Mouse (Mus musculus): ENCODE measurements around the gene Gm49358.

Gene Gm49358

GRCm38 (mm10) chr10:86763672-86764071 lies at the start of gene Gm49358:
TSS of gene Gm49358 (plus strand) at chr10:86763972.
- in situ Hi-C loops (cut with MboI; ENCODE audit: low sequenced_read_pairs), result no loop called here

GRCm38 (mm10) chr10:86727548-86727980 lies 36.2 kb upstream of the Gm49358 start:
- in situ Hi-C loops (cut with MboI; ENCODE audit: low sequenced_read_pairs), result no loop called here

- in situ Hi-C loops (cut with MboI; ENCODE audit: low sequenced_read_pairs), result no loop called here
These were observed 35.6 kb upstream of the Gm49358 start for GRCm38 (mm10) chr10:86728176-86728575.

GRCm38 (mm10) chr10:86730823-86731499 lies 32.8 kb upstream of the Gm49358 start:
- in situ Hi-C loops (cut with MboI; ENCODE audit: low sequenced_read_pairs), result no loop called here

- in situ Hi-C loops (cut with MboI; ENCODE audit: low sequenced_read_pairs), result no loop called here
These were observed 32.3 kb upstream of the Gm49358 start for GRCm38 (mm10) chr10:86731500-86731863.

- in situ Hi-C loops (cut with MboI; ENCODE audit: low sequenced_read_pairs), result no loop called here
These were observed 28.7 kb upstream of the Gm49358 start for GRCm38 (mm10) chr10:86735036-86735435.

GRCm38 (mm10) chr10:86742918-86743317 lies 20.9 kb upstream of the Gm49358 start:
- in situ Hi-C loops (cut with MboI; ENCODE audit: low sequenced_read_pairs), result no loop called here

- in situ Hi-C loops (cut with MboI; ENCODE audit: low sequenced_read_pairs), result no loop called here
These were observed 19.5 kb upstream of the Gm49358 start for GRCm38 (mm10) chr10:86744306-86744705.

GRCm38 (mm10) chr10:86755816-86756502 lies 7.8 kb upstream of the Gm49358 start:
- in situ Hi-C loops (cut with MboI; ENCODE audit: low sequenced_read_pairs), result no loop called here

- in situ Hi-C loops (cut with MboI; ENCODE audit: low sequenced_read_pairs), result no loop called here
These were observed 6.0 kb upstream of the Gm49358 start for GRCm38 (mm10) chr10:86757724-86758123.

GRCm38 (mm10) chr10:86758211-86758610 lies 5.6 kb upstream of the Gm49358 start:
- in situ Hi-C loops (cut with MboI; ENCODE audit: low sequenced_read_pairs), result no loop called here

GRCm38 (mm10) chr10:86761236-86761635 lies 2.5 kb upstream of the Gm49358 start:
- in situ Hi-C loops (cut with MboI; ENCODE audit: low sequenced_read_pairs), result no loop called here

GRCm38 (mm10) chr10:86761722-86762383 lies 1.9 kb upstream of the Gm49358 start:
- in situ Hi-C loops (cut with MboI; ENCODE audit: low sequenced_read_pairs), result no loop called here

GRCm38 (mm10) chr10:86762384-86762730 lies 1.4 kb upstream of the Gm49358 start:
- in situ Hi-C loops (cut with MboI; ENCODE audit: low sequenced_read_pairs), result no loop called here

- in situ Hi-C loops (cut with MboI; ENCODE audit: low sequenced_read_pairs), result no loop called here
These were observed 1.7 kb downstream of the Gm49358 start for GRCm38 (mm10) chr10:86765344-86765966.

- in situ Hi-C loops (cut with MboI; ENCODE audit: low sequenced_read_pairs), result no loop called here
These were observed 5.4 kb downstream of the Gm49358 start for GRCm38 (mm10) chr10:86769216-86769615.

GRCm38 (mm10) chr10:86769797-86770196 lies 6.0 kb downstream of the Gm49358 start:
- in situ Hi-C loops (cut with MboI; ENCODE audit: low sequenced_read_pairs), result no loop called here

GRCm38 (mm10) chr10:86771701-86772100 lies 7.9 kb downstream of the Gm49358 start:
- in situ Hi-C loops (cut with MboI; ENCODE audit: low sequenced_read_pairs), result no loop called here

GRCm38 (mm10) chr10:86772231-86772631 lies 8.5 kb downstream of the Gm49358 start:
- in situ Hi-C loops (cut with MboI; ENCODE audit: low sequenced_read_pairs), result no loop called here

GRCm38 (mm10) chr10:86773360-86773759 lies 9.6 kb downstream of the Gm49358 start:
- in situ Hi-C loops (cut with MboI; ENCODE audit: low sequenced_read_pairs), result no loop called here

- in situ Hi-C loops (cut with MboI; ENCODE audit: low sequenced_read_pairs), result no loop called here
These were observed 12.5 kb downstream of the Gm49358 start for GRCm38 (mm10) chr10:86776281-86776680.

Measured in CH12F3 (cell line).